Mouse (Mus musculus) hematopoietic stem cell, adult 5-6 weeks (primary cell): Measurements from ENCODE around the gene Phyh. TPM values are rescaled to one million over a fixed set of nuclear protein-coding genes. Genes with fewer than 3 reads are reported as not detected.

Experiments
- ATAC-seq, 2 experiments: fragments of 125-278 bp in 1 of 2; replicated peaks in 1 of 2; 2 replicates each; pipeline ENCODE4 v1.8.0; 2016 to 2017; ENCODE audit warnings: inconsistent platforms in 2 of 2, mild to moderate bottlenecking in 2 of 2, moderate number of reproducible peaks in 2 of 2, low read depth in 1 of 2, moderate TSS enrichment in 1 of 2; ENCODE audit not compliant: low FRiP score in 2 of 2, poor library complexity in 2 of 2, severe bottlenecking in 2 of 2, insufficient read depth in 1 of 2, low TSS enrichment in 1 of 2
- total RNA-seq: library from RNA; stranded (forward); fragments of 172-1452, 232-1000 nt; gene quantifications from 2 replicates; pipeline ENCODE4 v1.2.3, GENCODE M21; 2017

Gene Phyh
- total RNA-seq, result 20.8 and 59.4 TPM in 2 replicates

- ATAC-seq, result peak; percentile 93 to 95
These were observed at the start of gene Phyh for GRCm38 (mm10) chr2:4918860-4919739. Gene Phyh (plus strand): TSS chr2:4919019.

GRCm38 (mm10) chr2:4872740-4873139 is 46.1 kb upstream of the Phyh start:
- ATAC-seq, result peak in 1 of 2 experiments; percentile 48; a peak in 2 of 4 replicates

DNA sequence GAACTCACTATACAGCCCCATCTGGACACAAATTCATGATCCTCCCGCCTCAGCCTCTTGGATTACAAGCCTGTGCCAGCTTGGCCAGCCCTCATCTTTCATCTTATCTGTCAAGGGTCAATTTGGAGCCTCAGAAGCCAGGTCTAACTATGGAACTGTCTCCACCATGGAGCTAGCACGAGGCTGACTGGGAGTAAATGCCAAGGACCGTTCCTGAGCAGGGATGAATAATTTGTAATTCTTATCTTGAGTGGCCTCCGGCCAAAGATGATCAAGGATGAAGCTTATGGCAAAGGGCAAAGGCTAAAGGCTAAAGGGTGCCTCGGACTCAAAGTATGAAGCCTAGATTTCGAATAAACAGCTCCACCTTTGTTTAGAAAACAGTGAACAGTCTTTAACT is 45.5 kb upstream of the Phyh start:
- ATAC-seq, result no peak

- ATAC-seq, result no peak
These were observed 43.7 kb upstream of the Phyh start for GRCm38 (mm10) chr2:4875090-4875489.

GRCm38 (mm10) chr2:4876131-4876530 is 42.7 kb upstream of the Phyh start:
- no peak for ATAC-seq

DNA sequence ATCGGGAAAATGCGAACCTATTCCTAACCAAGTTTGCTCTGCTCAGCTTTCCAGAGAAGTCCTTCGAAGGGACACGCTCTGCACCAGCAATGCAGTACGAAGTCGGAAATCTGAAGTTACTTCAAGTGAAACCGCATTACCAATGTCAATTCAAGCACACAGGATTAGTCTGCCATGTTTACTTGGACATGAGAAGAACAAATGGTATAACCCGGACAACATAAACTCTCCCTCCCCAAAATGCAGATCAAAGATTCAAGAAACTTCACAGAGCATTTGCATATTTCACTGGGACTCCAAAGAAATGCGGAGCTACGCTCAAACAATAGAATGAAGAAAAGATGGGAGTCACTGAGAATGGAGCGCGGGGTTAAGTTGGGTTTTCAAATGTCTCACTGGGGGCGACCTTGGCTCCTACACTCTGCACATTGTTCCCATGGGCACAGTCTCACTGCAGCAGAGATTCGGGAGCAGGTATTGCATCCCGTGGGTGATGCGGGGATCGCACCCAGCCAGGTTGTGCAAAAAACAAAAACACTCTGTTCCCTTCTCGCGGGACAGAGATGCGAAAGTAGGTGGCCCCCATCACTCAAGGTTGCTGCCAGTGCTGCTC is 38.0 kb upstream of the Phyh start:
- ATAC-seq, result peak in 1 of 2 experiments; percentile 3; a peak in 1 of 4 replicates

GRCm38 (mm10) chr2:4881350-4882248 is 37.2 kb upstream of the Phyh start, which contains the start of gene Sephs1:
Gene Sephs1 (plus strand): TSS chr2:4881564.
- peak; percentile 58 to 66 for ATAC-seq

DNA sequence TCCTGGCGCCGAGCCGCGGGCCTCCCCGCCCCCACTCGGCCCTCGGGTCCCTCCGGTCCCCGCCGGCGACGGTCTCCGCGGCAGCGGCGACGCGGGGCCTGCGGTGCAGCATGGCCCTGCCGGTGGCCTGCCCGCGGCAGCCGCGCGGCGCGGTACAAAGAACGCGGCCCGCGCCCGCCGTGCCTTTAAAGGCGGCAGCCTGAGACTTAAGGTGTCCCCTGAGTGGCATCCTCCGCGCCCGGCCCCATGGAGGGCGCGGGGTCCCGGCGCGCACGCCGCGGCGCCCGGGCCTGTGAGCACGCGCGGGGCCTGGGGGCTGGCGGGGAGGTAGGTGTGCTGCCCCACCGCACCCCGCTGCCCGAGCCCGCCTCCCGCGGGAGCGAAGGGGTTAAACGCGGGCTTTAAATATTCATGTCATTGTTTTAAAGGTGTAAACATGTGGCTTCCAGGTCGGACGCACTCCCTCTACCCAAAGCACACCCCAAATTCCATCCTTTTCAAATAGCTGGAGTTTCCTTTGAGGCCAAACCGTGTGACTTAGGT is 36.5 kb upstream of the Phyh start:
- ATAC-seq, result 0 out of 4 replicates have a peak, but pooled peaks have one; percentile 14 to 47

GRCm38 (mm10) chr2:4883009-4883704 is 35.7 kb upstream of the Phyh start:
- ATAC-seq, result 0 out of 4 replicates have a peak, but pooled peaks of 1 of the 2 experiments have one; percentile 15

DNA sequence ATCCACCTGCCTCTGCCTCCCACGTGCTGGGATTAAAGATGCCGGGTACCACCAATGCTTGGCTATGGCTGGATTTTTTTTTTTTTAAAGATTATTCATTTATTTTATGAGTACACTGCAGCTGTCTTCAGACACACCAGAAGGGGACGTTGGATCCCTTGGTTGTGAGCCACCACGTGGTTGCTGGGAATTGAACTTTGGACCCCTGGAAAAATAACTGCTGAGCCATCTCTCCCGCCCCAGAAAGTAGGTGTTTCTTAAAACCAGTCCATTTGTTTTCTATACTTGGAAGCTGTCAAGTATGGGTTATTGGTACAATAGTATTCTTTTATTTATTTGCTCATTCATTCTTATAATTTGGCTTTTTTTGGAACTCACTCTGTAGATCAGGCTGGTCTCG is 31.9 kb upstream of the Phyh start:
- no peak for ATAC-seq

DNA sequence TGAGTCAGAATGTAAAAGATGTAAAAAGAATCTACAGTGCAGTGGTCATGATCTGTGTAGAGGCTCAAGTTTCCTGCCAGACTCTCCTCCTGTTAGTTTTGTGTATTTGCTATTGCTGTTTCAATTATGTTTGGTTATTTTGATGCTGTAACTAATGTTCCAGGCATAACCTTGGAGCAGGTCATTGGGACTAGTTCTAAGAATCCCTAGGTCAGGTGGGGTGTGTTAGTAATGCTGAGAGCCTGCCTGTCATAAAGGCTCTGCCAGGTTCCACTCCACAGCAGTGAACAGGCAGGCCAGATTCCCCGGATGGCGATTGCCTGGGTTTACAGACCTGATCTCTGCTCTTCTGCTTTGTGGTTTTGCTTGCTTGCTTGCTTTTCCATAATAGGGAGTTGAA is 23.2 kb upstream of the Phyh start:
- ATAC-seq, result no peak

DNA sequence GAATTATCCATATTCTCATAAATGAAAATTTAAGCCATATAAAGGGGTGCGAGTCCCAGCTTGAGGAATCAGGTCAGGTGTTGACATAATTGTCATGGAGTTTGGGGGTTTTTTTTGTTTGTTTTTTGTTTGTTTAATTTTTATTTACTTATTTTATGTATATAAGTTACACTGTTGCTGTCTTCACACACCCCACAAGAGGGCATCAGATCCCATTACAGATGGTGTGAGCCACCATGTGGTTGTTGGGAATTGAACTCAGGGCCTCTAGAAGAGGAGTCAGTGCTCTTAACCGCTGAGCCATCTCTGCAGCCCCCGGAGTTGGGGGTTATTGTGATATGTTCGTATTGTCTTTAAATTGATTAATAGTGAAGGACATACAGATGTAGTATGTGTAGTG is 21.8 kb upstream of the Phyh start:
- no peak for ATAC-seq

- ATAC-seq, result no peak
These were observed 18.2 kb upstream of the Phyh start for GRCm38 (mm10) chr2:4900624-4901023.

- no peak for ATAC-seq
These were observed 16.5 kb upstream of the Phyh start for GRCm38 (mm10) chr2:4902346-4902745.

DNA sequence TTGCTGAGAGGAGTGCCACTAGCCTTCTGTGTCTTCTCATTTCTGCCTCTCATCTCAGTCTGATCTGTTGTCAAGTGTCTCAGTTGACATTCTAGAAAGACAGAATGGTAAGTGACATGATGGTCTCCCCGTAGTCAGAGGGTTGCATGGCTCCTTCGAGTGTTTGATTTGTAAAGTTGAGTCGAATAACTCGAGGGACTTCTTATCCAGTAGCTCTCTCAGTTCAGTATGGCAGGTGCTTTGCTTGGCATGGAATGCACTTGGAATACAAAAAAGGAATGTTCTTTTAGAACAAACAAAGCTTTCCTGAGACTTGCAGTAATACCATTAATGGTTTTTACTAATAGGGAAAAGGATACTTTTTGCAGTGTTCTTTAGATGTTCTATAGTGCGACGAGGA is 11.7 kb upstream of the Phyh start:
- ATAC-seq, result no peak

DNA sequence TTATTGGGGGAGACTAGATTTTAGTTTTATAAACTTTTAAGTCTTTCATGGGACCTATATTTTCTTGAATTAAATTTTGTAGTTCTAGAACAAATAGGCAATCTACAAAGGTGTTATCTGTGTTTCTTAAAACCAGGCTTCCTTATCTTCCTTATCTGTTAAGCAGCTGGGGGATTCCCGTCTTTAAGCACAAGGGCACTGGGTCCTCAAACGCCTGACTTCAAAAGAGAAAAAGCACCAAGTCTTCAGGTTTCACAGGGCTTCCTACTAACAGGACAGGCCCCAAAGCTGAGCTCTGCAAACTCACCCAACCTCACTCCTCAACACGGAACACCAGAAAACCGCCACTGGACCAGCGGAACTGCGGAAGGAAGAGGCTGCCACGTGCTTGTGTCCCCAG is 10.9 kb upstream of the Phyh start:
- ATAC-seq, result no peak
